Mouse (Mus musculus) adrenal gland (tissue): ENCODE measurements around the gene Agxt.

Experiments
- intact Hi-C: fragments of 180-260 bp; cut with DNase I; formaldehyde crosslinking; loops from one replicate; pipeline ENCODE4 v1.15.1; 2025

Gene Agxt

GRCm38 (mm10) chr1:93144176-93144575, 9.1 kb downstream of the Agxt start:
- intact Hi-C loops: no loop called here

- intact Hi-C loops: no loop called here
Measured at GRCm38 (mm10) chr1:93150907-93151661, 16.0 kb downstream of the Agxt start.

GRCm38 (mm10) chr1:93157566-93157965, 22.5 kb downstream of the Agxt start:
- intact Hi-C loops: no loop called here

DNA sequence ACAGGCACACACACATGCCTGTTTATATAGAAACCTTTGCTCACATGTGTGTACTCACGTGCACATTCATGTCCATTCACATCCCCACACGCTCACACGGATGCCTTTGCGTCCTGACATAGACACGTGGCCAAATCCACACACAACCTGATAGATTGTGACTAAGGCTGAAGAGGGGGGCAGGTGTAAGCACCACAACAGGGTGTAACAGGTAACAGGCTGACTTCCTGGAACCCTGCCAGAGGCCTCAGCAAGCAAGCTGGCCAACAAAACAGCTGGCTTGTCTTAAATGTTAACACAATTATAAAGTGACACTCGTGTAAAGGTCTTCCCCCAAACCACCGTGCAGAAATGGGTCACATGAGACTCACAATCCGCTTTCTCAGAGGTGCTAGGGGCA, 23.9 kb downstream of the Agxt start:
- intact Hi-C loops: no loop called here

DNA sequence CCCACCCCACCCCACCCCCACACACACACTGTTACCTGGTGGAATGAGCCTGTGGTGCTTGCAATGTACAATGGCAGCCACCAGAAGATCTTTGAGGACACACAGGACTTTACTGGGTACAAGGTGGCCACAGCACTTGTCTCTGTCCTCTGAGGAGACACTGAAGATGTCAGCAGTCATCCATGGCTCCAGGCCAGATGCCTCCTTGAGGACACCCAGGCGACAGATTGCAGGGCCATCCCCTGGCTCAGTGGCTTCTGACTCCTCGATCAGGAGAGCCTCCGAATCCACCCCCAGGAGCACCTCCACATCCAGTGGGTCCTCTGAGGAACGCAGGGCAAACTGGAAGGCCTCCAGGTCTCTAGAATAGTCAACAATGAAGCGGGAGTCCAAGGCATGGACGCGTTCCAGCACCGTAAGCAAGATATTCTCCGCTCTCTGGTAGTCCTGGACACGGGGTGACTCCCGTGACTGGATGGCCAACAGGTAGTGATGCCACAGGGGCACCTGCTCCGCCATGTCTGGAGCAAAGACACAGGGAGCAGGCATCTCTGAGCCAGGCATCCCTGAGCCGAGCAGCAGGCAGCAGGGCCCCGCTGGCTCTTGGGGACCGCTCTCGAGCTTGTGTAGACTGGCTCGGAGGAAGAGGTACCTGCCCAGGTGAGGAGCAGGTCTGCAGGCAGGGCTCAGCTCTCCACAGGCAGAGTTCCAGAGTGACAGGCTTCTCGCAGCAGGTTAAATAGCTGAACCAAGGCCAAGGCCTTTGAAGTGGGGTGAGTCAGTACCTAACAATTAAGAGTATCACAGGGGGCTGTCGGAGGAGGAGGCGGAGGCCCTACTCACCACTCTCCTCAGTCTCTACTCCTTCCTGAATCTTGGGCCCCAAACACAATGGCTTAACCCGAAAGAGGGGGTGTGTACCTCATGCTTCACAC, 24.8 kb downstream of the Agxt start:
- intact Hi-C loops: no loop called here

DNA sequence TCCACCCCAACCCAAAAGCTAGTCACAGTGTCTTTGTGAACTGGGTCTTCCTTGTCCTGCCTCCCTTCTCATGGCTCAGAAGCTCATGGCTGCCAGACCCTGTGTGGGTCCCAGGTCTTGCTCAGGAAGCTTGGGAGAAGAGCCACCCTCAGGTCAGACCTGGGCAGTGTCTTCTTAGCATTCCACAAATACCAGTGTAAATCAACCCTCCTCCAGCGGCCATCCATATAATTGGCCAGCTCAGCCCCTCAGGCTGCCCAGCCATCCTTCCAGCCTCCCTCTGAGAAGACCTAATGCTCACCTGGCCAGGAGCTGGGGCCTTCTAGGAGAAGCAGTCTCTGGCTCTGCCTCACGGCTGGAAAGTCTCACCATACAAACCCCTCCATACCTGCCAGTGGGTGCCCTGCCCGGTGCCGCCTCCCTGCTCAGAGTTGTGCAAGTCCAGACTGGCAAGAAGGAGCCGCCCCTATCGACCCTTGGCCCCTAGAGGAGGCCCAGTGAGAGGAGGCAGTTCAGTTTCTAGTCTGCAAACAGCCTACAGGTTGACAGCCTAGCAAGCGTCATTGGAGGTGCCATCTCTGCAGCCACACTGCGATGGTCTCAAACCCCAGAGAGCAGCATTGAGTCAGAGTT, 25.6 kb downstream of the Agxt start, which contains the start of gene 2310007B03Rik:
Gene 2310007B03Rik, minus strand, starts transcription at position 448 of the 633 bp plus-strand sequence.
- intact Hi-C loops: no loop called here

DNA sequence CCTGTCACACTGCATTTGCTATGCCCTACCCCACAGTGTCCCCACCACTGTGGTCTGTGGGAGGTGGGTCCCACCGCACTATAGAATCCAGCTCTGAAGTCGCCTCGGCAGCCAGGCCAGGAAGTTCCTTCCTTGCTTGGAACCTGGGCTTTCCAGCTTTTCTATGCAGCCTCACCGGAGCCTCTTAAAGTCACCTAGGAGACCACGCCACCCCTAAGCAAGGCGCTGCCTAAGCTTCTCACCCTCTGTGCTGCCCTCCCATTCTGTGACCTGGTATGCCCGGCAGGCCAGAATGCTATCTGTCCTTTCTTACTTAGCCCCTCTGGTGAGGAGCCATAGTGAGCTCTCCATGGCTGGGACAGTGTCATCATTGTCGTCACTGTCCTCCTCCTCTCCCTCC, 26.3 kb downstream of the Agxt start:
- intact Hi-C loops: no loop called here

GRCm38 (mm10) chr1:93161921-93162320, 26.9 kb downstream of the Agxt start:
- intact Hi-C loops: no loop called here

DNA sequence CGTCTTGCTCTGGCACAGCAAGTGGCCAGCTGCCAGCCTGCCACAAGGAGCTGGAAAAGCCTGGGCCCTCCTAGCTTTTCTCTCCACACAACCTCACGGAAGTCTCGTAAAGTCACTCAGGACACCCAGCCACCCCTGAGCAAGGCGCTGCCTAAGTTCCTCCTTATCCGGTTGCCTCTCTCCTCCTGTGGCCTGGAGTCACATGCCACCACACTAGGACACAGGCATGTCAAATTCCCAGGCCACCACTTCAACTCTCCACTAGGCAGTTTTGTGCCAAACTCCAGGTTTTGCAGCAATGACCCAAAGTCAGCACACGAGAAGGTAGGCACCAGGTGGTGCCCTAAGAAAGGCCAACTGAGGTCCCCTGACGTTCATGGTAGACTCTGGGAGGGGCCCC, 27.5 kb downstream of the Agxt start:
- intact Hi-C loops: no loop called here

DNA sequence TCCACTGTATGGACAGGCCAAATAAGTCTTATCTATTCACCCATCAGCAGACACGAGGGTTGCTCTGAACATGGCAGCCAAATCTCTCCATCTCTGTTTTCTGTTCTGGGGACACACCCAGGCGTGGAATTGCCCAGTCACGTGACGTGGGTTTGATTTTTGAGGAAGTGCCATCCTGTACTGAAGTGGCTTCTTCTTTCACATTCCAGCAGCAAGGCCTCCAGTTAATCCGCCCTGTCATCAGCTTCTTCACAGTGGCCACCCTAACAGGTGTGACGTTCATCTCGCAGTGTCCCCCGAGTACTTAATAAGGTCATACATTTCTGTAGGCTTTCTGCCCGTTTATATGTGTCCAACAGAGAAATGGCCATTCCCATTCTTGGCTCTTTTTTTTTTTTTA, 30.4 kb downstream of the Agxt start:
- intact Hi-C loops: no loop called here

DNA sequence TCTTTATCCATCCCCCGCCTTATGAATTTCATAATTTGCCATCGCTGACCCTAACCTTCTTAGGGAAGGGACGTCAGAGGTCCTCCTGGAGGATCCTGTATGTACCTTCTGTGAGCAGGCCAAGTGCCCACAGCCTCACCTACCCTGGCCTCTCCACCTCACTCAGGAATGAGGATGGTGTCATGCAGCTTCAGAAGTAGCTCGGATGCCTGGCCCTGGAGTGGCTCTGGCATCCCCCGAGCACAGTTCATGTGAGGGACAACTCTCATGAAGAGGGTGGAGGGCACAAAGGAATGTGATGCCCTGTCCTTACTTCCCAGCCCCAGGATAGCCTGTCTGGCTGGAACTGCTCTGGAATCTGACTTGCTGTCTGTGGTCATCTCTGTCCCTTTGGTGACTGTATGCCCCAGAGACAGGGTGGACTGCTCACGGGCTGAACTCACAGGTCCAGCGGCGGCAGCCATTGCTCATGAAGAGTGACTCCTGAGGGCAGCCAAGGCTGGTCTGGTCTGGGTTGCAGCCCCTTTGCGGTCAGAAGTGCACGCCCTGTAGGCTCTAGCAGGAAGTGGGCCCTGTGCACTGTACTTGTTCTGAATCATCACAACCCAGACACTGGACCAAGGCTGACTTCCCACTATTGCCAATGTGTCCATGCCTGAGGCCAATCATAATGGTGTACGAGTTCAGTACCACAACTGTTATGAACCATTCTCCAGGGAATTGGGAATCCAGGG, 31.5 kb downstream of the Agxt start:
- intact Hi-C loops: no loop called here

GRCm38 (mm10) chr1:93168295-93168775, 33.3 kb downstream of the Agxt start, which contains the start of gene Crocc2:
Crocc2 (plus strand) TSS chr1:93168725.
- intact Hi-C loops: no loop called here

DNA sequence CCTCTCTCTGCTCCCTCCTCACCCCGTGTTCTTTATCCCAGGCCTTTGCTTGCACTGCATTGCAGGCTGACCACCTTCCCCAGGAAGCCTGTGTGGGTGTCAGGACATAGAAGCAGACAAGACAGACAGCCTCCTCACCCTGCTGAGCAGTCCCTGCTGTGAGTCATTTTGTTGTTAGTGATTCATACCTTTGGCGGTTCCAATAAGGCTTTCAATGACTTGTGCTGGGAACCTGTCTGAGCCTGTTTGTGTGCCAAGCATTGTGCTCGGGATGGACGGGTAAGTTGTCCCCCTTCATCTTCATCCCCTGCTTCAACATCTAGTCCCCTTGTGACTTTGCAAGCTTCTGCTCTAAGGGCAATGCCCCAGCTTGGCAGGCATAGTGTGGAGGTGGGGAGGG, 38.6 kb downstream of the Agxt start:
- intact Hi-C loops: loop anchor here (5.0 to 10.0 kb wide), 2 partner anchors 171 to 334 kb away; partner anchors contain the start of genes Pask and Ppp1r7

DNA sequence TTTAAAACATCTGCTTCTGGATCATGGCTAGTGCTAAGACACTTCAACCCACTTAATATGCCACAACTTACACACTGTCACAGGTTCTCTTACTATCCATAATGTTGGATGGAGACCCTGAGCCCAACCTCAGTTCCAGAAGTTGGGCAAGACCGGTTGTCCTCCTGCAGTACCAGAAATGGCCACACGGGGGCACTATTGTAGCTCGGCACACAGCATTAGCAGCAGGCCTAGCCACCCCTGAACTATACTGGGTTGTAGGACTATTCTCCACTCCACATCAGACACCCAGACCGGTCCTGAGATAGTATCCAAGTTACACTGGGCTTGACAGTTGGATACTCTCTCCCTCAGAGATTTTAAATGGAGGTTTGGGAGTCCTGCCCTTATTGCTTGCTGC, 39.4 kb downstream of the Agxt start:
- intact Hi-C loops: loop anchor here (5.0 to 10.0 kb wide), 2 partner anchors 170 to 333 kb away; partner anchors contain the start of genes Pask and Ppp1r7

DNA sequence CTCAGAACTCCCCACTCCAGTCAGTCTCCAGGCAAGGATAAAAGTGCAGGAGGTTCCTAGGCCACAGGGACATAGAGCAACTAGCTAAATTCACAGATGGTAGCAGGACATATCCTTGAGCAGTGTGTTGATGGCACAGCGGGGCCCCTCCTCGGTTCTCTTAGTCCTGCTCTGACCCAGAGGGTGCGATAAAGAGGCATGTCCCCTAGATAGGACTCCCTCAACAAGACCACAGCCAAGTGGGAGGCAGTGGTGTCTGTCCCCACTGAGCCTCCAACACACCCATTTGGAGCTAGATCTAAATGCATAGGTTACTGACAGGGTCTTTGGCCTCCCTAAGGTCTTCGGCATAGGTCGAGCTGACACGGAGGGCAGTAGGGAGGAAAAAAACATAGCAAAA, 40.8 kb downstream of the Agxt start:
- intact Hi-C loops: loop anchor here (10.0 kb wide), 1 partner anchor 169 kb away; the partner anchor contains the start of genes Pask and Ppp1r7

GRCm38 (mm10) chr1:93176525-93177332, 41.7 kb downstream of the Agxt start:
- intact Hi-C loops: loop anchor here (10.0 kb wide), 1 partner anchor 168 kb away; the partner anchor contains the start of genes Pask and Ppp1r7

DNA sequence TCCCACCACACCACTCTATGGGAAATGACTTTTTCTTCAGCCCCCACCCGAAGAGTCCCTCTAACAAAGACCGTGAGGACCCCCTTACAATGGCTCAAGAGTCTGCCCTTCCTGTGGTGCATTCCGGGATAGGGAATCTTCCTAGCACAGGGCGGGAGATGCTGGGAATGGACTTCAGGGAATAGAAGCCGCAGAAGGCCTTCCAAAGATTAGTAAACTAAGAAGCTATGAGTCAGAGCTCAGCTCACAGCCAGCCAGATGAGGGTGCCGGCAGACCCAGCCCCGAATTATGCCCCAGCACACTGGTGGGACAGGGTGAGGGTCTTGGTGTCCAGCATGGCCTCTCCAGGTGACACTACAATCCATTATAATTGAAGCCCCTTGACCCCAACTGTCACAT, 47.2 kb downstream of the Agxt start:
- intact Hi-C loops: no loop called here

- intact Hi-C loops: no loop called here
Measured at GRCm38 (mm10) chr1:93184071-93184828, 49.2 kb downstream of the Agxt start.
